Mouse (Mus musculus): Measurements from ENCODE around the gene Sec24c.

The Sec24c gene

GRCm38 (mm10) chr14:20658902-20659301 lies 15.2 kb upstream of the Sec24c start:
- no peak for ATAC-seq (ENCODE audit: insufficient number of reproducible peaks, low FRiP score, low TSS enrichment)

GRCm38 (mm10) chr14:20659687-20660086 lies 14.4 kb upstream of the Sec24c start:
- ATAC-seq (ENCODE audit: insufficient number of reproducible peaks, low FRiP score, low TSS enrichment): no peak

DNA sequence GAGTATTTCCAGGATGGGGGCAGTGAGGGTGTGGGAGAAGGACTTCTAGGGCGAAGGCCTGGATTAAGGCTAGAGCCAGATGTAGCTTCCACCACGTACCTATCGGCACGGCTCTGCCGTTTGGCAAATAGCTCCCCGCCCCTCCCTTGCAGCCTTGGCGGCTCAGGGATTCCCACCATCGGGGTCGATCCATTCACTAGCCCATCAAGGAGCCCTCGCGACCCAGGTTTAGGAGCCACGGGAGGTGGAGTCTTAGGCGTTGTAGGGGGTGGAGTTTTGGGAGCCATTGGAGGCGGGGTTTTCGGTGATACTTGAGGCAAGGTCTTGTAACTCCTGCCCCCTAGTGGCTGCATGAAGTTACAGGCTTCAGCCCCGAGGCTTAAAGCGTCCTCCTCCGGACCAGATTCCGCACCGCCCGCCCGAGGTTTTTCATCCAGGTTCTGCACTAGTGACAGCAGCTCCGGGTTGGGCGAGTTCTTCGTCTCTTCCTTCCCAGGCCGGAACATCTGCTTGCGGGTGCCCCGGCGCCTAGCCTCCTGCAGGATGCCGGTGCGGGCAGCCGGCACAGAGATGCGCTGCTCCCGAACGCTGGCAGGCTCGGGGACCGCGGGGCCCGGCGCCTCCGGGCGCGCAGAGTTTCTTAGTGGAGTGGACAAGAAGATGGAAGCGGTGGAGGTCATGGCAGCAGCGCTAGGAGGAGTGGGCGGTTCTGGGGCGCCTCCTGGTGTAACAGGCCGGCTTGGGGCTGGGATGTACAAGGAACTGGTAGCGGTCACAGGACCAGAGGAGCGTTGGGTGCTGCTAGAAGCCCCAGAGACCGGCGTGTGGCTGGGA lies 13.1 kb upstream of the Sec24c start:
- ATAC-seq (ENCODE audit: insufficient number of reproducible peaks, low FRiP score, low TSS enrichment): peak; percentile 83

- ATAC-seq (ENCODE audit: insufficient number of reproducible peaks, low FRiP score, low TSS enrichment): peak; percentile 9; the same call in 1 of the 2 replicates
Observed at GRCm38 (mm10) chr14:20661661-20662331, 12.3 kb upstream of the Sec24c start.

DNA sequence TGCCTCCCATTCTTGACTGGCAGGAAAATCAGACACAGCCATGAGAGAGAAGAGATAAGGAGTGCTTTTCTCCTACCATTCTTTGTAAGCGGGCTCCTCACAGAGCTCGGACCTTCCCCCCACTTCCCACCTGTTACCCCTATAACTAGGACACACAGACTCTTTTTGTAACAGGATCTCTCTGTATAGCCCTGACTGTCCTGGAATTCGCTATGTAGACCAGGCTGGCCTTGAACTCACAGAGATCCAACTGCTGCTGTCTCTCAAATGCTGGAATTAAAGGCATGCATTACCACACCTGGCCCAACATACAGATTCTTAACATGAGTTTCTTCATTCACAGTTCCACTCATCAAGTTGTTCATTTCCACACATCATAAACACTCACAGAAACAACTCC lies 11.4 kb upstream of the Sec24c start:
- no peak for ATAC-seq (ENCODE audit: insufficient number of reproducible peaks, low FRiP score, low TSS enrichment)

DNA sequence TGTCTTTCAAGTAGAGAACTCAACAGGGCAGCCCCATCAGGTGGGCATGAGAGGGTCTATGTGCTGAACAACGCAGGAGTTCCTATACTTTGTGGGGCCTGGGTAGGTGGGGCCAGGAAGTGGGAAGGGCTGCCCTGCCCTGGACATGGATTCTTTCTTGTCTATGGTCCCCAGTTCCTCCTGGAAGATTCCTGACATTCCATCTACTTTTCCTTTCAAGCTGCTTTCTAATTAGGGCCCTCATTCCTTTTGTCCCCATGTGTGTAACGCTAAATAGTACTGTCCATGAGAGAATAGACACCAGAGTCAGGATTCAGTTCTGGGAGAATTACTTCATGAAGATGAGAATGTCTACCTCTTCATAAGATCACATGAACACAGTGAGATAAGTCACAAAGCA lies 10.5 kb upstream of the Sec24c start:
- no peak for ATAC-seq (ENCODE audit: insufficient number of reproducible peaks, low FRiP score, low TSS enrichment)

- no peak for ATAC-seq (ENCODE audit: insufficient number of reproducible peaks, low FRiP score, low TSS enrichment)
Observed at GRCm38 (mm10) chr14:20664436-20664835, 9.7 kb upstream of the Sec24c start.

- ATAC-seq (ENCODE audit: insufficient number of reproducible peaks, low FRiP score, low TSS enrichment): no peak
Observed at GRCm38 (mm10) chr14:20667469-20667868, 6.6 kb upstream of the Sec24c start.

GRCm38 (mm10) chr14:20668154-20668810 lies 5.8 kb upstream of the Sec24c start, which contains the start of gene Synpo2l:
Gene Synpo2l, minus strand, starts transcription at chr14:20668354.
- no peak for ATAC-seq (ENCODE audit: insufficient number of reproducible peaks, low FRiP score, low TSS enrichment)

- ATAC-seq (ENCODE audit: insufficient number of reproducible peaks, low FRiP score, low TSS enrichment): no peak
Observed at GRCm38 (mm10) chr14:20672990-20673389, 1.1 kb upstream of the Sec24c start.

DNA sequence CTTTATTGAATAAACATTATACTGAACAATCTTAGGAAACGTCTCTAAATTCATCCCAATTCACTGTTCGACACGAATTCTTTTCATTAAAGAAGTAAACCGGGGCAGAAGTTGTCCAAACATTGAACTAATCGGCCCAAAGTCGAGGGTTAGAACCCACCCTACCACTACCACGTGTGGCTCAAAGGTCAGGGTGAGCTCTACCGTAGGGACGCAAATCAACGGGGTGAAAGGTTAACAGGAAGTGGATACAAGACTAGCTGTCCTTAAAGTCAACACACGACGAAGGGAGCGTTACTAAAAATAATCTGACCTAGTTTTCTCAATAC lies 409 bp upstream of the Sec24c start:
- peak; percentile 71 for ATAC-seq (ENCODE audit: insufficient number of reproducible peaks, low FRiP score, low TSS enrichment)

DNA sequence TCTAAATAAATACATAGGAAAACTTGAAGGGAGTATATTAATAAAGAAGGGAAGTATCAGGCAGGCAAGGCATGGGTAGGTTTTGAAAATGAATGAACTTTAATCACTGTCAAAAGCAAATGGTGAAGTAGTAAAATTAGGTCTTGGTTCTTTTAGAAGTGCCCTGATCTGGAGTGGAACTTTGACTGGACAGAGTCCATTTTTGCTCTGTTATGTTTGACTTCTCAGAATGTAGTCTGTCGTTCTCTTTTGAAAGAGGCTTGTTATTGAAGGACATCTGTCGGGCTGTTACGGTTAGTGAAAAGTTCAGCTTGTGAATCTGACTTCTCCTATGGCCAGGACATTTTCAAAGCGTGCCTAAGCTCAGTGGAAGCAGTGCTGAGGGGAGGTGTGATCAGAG lies 3.8 kb downstream of the Sec24c start:
- no peak for ATAC-seq (ENCODE audit: insufficient number of reproducible peaks, low FRiP score, low TSS enrichment)

DNA sequence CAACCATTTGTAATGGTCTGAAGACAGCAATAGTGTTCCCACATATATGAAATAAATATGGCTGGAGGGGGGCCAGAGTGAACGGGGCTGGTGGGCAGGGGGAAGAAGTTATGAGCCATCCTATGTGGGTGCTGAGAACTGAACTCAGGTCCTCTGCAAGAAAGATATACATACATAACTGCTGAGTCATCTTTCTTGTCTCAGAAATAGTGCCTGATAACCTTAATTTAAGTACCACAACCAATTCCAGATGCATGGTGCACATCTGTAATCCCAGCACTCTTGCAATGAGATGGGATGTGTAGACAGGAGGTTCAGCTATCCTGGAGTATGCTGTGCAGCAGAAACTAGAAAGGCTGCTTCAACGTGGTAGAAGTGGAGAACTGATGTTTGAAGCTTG lies 7.6 kb downstream of the Sec24c start:
- ATAC-seq (ENCODE audit: insufficient number of reproducible peaks, low FRiP score, low TSS enrichment): no peak

GRCm38 (mm10) chr14:20682498-20682897 lies 8.4 kb downstream of the Sec24c start:
- no peak for ATAC-seq (ENCODE audit: insufficient number of reproducible peaks, low FRiP score, low TSS enrichment)

DNA sequence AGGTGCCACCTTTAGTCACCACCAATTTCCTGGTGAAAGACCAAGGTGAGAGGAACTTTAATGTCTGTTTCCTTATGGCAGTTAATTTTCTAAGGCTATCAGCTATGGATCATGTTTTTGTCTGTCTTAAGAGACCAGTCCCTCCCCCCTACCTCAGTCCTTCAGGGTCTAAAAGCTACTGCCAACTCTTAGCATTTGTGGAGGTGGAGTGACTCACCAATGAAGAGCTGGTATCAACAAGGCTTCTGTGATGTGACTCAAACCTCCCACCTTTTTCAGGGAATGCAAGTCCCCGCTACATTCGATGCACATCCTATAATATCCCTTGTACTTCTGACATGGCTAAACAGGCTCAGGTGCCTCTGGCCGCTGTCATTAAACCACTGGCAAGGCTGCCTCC lies 12.5 kb downstream of the Sec24c start:
- ATAC-seq (ENCODE audit: insufficient number of reproducible peaks, low FRiP score, low TSS enrichment): no peak

- no peak for ATAC-seq (ENCODE audit: insufficient number of reproducible peaks, low FRiP score, low TSS enrichment)
Observed at GRCm38 (mm10) chr14:20689009-20689408, 14.9 kb downstream of the Sec24c start.

DNA sequence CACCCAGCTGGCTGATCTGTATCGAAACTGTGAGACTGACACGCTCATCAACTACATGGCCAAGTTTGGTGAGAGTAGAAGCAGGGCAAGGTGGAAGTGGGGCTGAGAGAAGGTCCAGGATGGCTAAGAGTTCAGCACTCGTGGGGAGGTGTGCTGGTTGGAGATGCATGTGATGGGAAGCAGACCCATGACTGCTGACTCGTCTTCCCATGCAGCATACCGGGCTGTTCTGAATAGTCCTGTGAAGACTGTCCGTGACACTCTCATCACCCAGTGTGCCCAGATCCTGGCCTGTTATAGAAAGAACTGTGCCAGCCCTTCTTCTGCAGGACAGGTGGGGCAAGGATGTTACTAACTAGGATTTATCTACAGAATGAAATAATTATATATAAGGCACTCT lies 17.7 kb downstream of the Sec24c start:
- ATAC-seq (ENCODE audit: insufficient number of reproducible peaks, low FRiP score, low TSS enrichment): no peak

DNA sequence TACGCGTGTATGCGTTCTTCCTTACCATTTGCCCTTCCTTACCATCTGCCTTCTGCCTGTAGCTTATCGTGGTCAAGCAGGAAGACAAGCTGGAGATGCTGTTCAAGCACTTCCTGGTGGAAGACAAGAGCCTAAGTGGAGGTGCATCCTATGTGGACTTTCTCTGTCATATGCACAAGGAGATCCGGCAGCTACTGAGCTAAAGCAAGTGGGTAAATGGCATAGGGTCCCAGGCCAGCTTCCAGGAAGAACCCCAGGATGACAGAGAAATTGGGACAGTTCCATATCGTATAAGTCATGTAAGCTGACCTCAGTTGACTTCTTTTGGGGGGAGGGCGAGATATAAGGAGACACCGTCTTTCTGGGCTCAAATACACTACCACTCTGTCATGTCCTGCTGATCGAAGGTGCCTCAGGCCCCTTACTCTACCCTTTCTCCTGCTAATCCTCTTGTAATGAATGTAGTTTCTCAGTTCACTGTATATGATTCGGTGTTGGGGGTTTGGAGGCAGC lies 19.5 kb downstream of the Sec24c start:
- no peak for ATAC-seq (ENCODE audit: insufficient number of reproducible peaks, low FRiP score, low TSS enrichment)

GRCm38 (mm10) chr14:20694185-20694883 lies 20.2 kb downstream of the Sec24c start:
- peak; percentile 6; the same call in 1 of the 2 replicates for ATAC-seq (ENCODE audit: insufficient number of reproducible peaks, low FRiP score, low TSS enrichment)

Measured in cerebellum, adult (tissue).